8 mouse cellular contexts compared by ENCODE assay signal in genomic region chr11:119919897-119920296, GRCm38 (mm10). TPM values are rescaled to one million over a fixed set of nuclear protein-coding genes. Genes with fewer than 3 reads are reported as not detected.
DNase-seq lines count a peak whose midpoint lies in the region; ATAC-seq and TF ChIP-seq lines count a peak whose summit lies in the region.

No protein-coding gene starts in this region.

- peaks cover 6% of the 10 kb centered on the region for H3K4me1 ChIP-seq in heart, adult 2 months (ENCODE audit: control insufficient read depth, insufficient read depth, low read length)
- peaks cover 26% of the 10 kb centered on the region for H3K4me1 ChIP-seq in heart, embryonic 11.5 days (ENCODE audit: control insufficient read depth, insufficient read depth, low read length)

- no peak overlapping the region for H3K4me3 ChIP-seq in heart, adult 2 months
- H3K4me3 ChIP-seq in heart, embryonic 11.5 days (ENCODE audit: low read depth, low read length): no peak overlapping the region

- no peaks in the 10 kb centered on the region for H3K27me3 ChIP-seq in heart, adult 2 months (ENCODE audit: control insufficient read depth, insufficient read depth, low read length)
- no peaks in the 10 kb centered on the region for H3K27me3 ChIP-seq in heart, embryonic 11.5 days (ENCODE audit: control insufficient read depth, insufficient read depth, low read length)

- H3K9me3 ChIP-seq in heart, embryonic 11.5 days (replicated peaks; ENCODE audit: control insufficient read depth, low read length): no peaks in the 10 kb centered on the region

- intact Hi-C loops in heart, adult 2 months (cut with DNase I): no loop called here

- H3K9ac ChIP-seq in heart, adult 2 months (ENCODE audit: low read depth, low read length): no peak overlapping the region
- H3K9ac ChIP-seq in heart, embryonic 11.5 days (ENCODE audit: low read depth, low read length): no peak overlapping the region

- WGBS in heart, adult 2 months: 64% methylated on average over 8 of the region's 8 CpGs
- 67% methylated on average over 8 of the region's 8 CpGs for WGBS in heart, embryonic 11.5 days (ENCODE audit: insufficient replicate concordance)

- no peaks in the 10 kb centered on the region for H3K36me3 ChIP-seq in heart, adult 2 months (ENCODE audit: control insufficient read depth, insufficient read depth, low read length)
- H3K36me3 ChIP-seq in heart, embryonic 11.5 days (ENCODE audit: control insufficient read depth, insufficient read depth, low read length): peaks cover 22% of the 10 kb centered on the region

- peak; percentile 90 for TF ChIP-seq CTCF in heart, adult 2 months (IDR thresholded peaks at IDR 0.05)

- peak; percentile 47 to 74 for DNase-seq in heart, adult 2 months
- peak; percentile 68 for DNase-seq in 416B (ENCODE audit: low read depth)
- DNase-seq in embryo, embryonic 11 days: peak; percentile 54
- peak; percentile 82 for DNase-seq in kidney, postnatal 10 days
- DNase-seq in lung, postnatal 10 days: peak; percentile 89
- DNase-seq in spleen, postnatal 4 days (ENCODE audit: low spot score in 2 of 2): peak; percentile 78 to 92

- no peak overlapping the region for H3K4me2 ChIP-seq in heart, embryonic 11.5 days

- no peak for ATAC-seq in heart, embryonic 11.5 days (replicated peaks; ENCODE audit: insufficient number of reproducible peaks, low FRiP score, low TSS enrichment)
- ATAC-seq in activated CD4-positive, CD25-positive, alpha-beta regulatory T cell, adult 4 months: peak; percentile 43

- H3K27ac ChIP-seq in heart, adult 2 months: no peak overlapping the region
- no peak overlapping the region for H3K27ac ChIP-seq in heart, embryonic 11.5 days (ENCODE audit: low read depth, low read length)

- no peak for TF ChIP-seq POLR2A in heart, adult 2 months (IDR thresholded peaks at IDR 0.05; ENCODE audit: insufficient read depth, low read depth, low read length)

- no peaks in the 10 kb centered on the region for H3K79me2 ChIP-seq in heart, adult 2 months (replicated peaks; ENCODE audit: control insufficient read depth, insufficient read depth, low read length)

- no peak for TF ChIP-seq EP300 in heart, adult 2 months (IDR thresholded peaks at IDR 0.05; ENCODE audit: insufficient read depth, low read depth, low read length)

RNA-seq across cellular contexts. Expression of gene Chmp6, which starts 6.7 kb away (rescaled TPM):
- 10 to 100 TPM; 25.9 to 30.1 TPM for total RNA-seq in heart, adult 2 months (2021)
- 26.8 and 28.9 TPM in 2 replicates for polyA plus RNA-seq in heart, adult 2 months (2012; rRNA removed)
- polyA plus RNA-seq in heart, embryonic 11.5 days (2014; fragmentation: Nextera tagmentation; extraction: Ambion mirVana): 63.7 and 66.4 TPM in 2 replicates
- polyA plus RNA-seq in activated CD4-positive, CD25-positive, alpha-beta regulatory T cell, adult 4 months (2017; shearing (Covaris generic)): 10 to 100 TPM; 46.6 to 52.0 TPM

RNA-seq across cellular contexts. Expression of gene Baiap2, which starts 22.7 kb away (rescaled TPM):
- total RNA-seq in heart, adult 2 months (2021): 10 to 100 TPM in 1 of 2 experiments, 1 to 10 TPM in 1; 5.8 to 10.3 TPM
- 10.5 and 10.9 TPM in 2 replicates for polyA plus RNA-seq in heart, adult 2 months (2012; rRNA removed)
- polyA plus RNA-seq in heart, embryonic 11.5 days (2014; fragmentation: Nextera tagmentation; extraction: Ambion mirVana): 12.8 and 15.4 TPM in 2 replicates
- polyA plus RNA-seq in activated CD4-positive, CD25-positive, alpha-beta regulatory T cell, adult 4 months (2017; shearing (Covaris generic)): 10 to 100 TPM in 1 of 2 experiments, 1 to 10 TPM in 1; 6.9 to 12.0 TPM
